Mouse (Mus musculus): ENCODE data around the gene F830045P16Rik. TPM values are rescaled to one million over a fixed set of nuclear protein-coding genes. Genes with fewer than 3 reads are reported as not detected.

Gene F830045P16Rik
- total RNA-seq, 2 experiments from 2014 or later: 0.14 to 0.15 TPM

Other genes starting within 250 kb of the F830045P16Rik start
- 1 to 10 TPM; 3.4 to 6.0 TPM for gene Ckap2l, start 239.4 kb downstream of the F830045P16Rik start, total RNA-seq (2021)
- under 1 TPM in 1 of 2 experiments, not detected in 1; 0.10 TPM for gene Il1a, start 226.6 kb downstream of the F830045P16Rik start, total RNA-seq (2021)
- under 1 TPM in 1 of 2 experiments, not detected in 1; 0.32 TPM for gene Il1b, start 165.5 kb downstream of the F830045P16Rik start, total RNA-seq (2021)
- gene Sirpa, start 56.2 kb upstream of the F830045P16Rik start, total RNA-seq (2021): 10 to 100 TPM; 27.1 to 28.7 TPM
- not detected for gene Pdyn, start 163.2 kb upstream of the F830045P16Rik start, total RNA-seq (2021)